Mouse (Mus musculus) embryonic facial prominence, embryonic 15.5 days (tissue): ENCODE results near the gene Cab39. TPM values are rescaled to one million over a fixed set of nuclear protein-coding genes. Genes with fewer than 3 reads are reported as not detected.

ENCODE experiments used
- ATAC-seq: fragments of 200-750 bp; cut with Nextera tagmentation; 2 replicates; pipeline ENCODE4 v1.8.0; 2017; ENCODE audit warnings: low read depth, moderate TSS enrichment; ENCODE audit not compliant: insufficient number of reproducible peaks, low FRiP score, low TSS enrichment
- H3K27ac ChIP-seq: fragments of 300-500 bp; sonication (generic); replicated peaks from 2 replicates; pipeline ENCODE4 v1.5.1; 2015; ENCODE audit warnings: mild to moderate bottlenecking, inconsistent platforms
- H3K27me3 ChIP-seq: fragments of 300-500 bp; sonication (generic); 2 replicates; pipeline ENCODE4 v1.6.1; 2015; ENCODE audit warnings: inconsistent platforms
- H3K36me3 ChIP-seq: fragments of 300-500 bp; sonication (generic); 2 replicates; pipeline ENCODE4 v1.6.1; 2015; ENCODE audit warnings: mild to moderate bottlenecking, inconsistent platforms
- H3K4me1 ChIP-seq: fragments of 300-500 bp; sonication (generic); 2 replicates; pipeline ENCODE4 v1.6.1; 2015; ENCODE audit warnings: inconsistent platforms
- H3K4me2 ChIP-seq: fragments of 300-500 bp; sonication (generic); replicated peaks from 2 replicates; pipeline ENCODE4 v1.6.1; 2015; ENCODE audit warnings: mild to moderate bottlenecking, inconsistent platforms
- H3K4me3 ChIP-seq: fragments of 300-500 bp; sonication (generic); replicated peaks from 2 replicates; pipeline ENCODE4 v1.5.1; 2015; ENCODE audit warnings: mild to moderate bottlenecking, inconsistent platforms
- H3K9ac ChIP-seq: fragments of 300-500 bp; sonication (generic); 2 replicates; pipeline ENCODE4 v1.6.1; 2015; ENCODE audit warnings: inconsistent platforms
- H3K9me3 ChIP-seq: fragments of 300-500 bp; sonication (generic); replicated peaks from 2 replicates; pipeline ENCODE4 v1.6.1; 2016; ENCODE audit warnings: inconsistent platforms
- WGBS: fragments of 180-500 bp; shearing (Covaris S2); methylation state at CpG from one replicate; pipeline ENCODE4 v1.1.7; 2015; 5-methylcytosine and 5-hydroxymethylcytosine counted together
- polyA plus RNA-seq: library from polyadenylated mRNA; unstranded; fragments of >200 nt; fragmentation: Nextera tagmentation; extraction: Ambion mirVana; gene quantifications from 2 replicates; pipeline ENCODE4 v1.2.1, GENCODE M21; 2015

Cab39 gene
- polyA plus RNA-seq, 1 experiment from 2014 or later, result 31.3 TPM

GRCm38 (mm10) chr1:85845476-85845875 is 52.2 kb downstream of the Cab39 start:
- H3K4me1 ChIP-seq, result no peaks in the 10 kb centered on the region
- no peak overlapping the region for H3K4me2 ChIP-seq
- H3K36me3 ChIP-seq, result peaks cover 37% of the 10 kb centered on the region
- ATAC-seq, result no peak
- no peaks in the 10 kb centered on the region for H3K27me3 ChIP-seq
- no peak overlapping the region for H3K9ac ChIP-seq
- H3K4me3 ChIP-seq, result no peak overlapping the region
- H3K27ac ChIP-seq, result no peak overlapping the region
- no peaks in the 10 kb centered on the region for H3K9me3 ChIP-seq
- 80% methylated on average over 3 of the region's 3 CpGs for WGBS

DNA sequence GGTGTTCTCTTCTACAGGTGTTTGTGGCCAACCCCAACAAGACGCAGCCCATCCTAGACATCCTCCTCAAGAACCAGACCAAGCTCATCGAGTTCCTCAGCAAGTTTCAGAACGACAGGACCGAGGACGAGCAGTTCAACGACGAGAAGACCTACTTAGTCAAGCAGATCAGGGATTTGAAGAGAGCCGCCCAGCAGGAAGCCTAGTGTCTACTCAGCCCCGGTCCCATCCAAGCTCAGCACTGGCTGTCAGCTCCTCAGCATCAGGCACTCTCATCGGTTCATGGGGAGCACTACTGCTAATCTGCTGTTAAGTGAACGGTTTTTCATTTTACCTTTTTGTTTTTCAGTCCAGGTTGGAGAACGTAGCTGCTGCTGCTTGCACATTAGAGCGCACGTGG is 55.8 kb downstream of the Cab39 start:
- Histone ChIP-seq H3K27ac (no peak overlapping the region), H3K4me1 (no peaks in the 10 kb centered on the region), H3K27me3 (no peaks in the 10 kb centered on the region), H3K4me3 (no peak overlapping the region), H3K4me2 (no peak overlapping the region), H3K9ac (no peak overlapping the region), H3K36me3 (peaks cover 31% of the 10 kb centered on the region), H3K9me3 (no peaks in the 10 kb centered on the region)
- no peak for ATAC-seq
- WGBS, result 91% methylated on average over 14 of the region's 14 CpGs

GRCm38 (mm10) chr1:85850851-85851250 is 57.6 kb downstream of the Cab39 start:
- Histone ChIP-seq H3K4me2 (no peak overlapping the region), H3K4me1 (no peaks in the 10 kb centered on the region), H3K9ac (no peak overlapping the region), H3K36me3 (peaks cover 31% of the 10 kb centered on the region), H3K27me3 (no peaks in the 10 kb centered on the region), H3K4me3 (no peak overlapping the region), H3K27ac (no peak overlapping the region), H3K9me3 (no peaks in the 10 kb centered on the region)
- WGBS, result 92% methylated on average over 5 of the region's 5 CpGs
- no peak for ATAC-seq

DNA sequence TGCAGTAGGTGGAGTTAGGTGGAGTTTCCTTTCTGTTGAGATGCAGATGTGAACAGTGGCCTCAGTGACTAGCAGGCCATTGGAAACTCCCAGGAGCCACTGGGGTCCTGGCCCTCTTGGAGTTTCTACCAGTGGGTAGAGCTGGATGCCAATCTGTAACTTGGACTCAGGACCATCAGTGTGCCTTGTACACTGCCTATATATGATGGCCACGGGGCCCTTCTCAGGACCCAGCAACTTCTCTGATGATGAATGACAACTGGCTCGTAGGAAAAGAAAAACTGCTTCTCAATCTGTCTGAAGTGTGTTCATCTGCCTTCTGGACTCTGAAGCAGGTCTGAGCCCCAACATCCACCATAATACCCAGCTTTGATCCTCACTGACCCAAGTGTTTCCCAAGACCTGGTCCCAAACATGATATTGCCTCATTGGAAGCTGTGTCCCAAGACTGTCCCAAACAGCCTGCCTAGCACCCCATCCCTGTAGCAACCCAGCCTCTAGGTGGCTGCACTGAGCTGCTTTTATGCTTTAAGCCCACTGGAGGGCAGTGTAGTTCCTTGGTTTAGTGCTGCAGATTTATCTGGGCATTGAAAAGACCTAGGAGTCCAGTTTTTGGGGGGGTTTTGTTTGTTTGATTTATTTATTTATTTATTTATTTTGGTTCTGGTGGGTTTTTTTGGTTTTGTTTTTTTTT is 59.9 kb downstream of the Cab39 start:
- no peaks in the 10 kb centered on the region for H3K9me3 ChIP-seq
- H3K27ac ChIP-seq, result no peak overlapping the region
- H3K9ac ChIP-seq, result no peak overlapping the region
- no peak overlapping the region for H3K4me2 ChIP-seq
- no peaks in the 10 kb centered on the region for H3K4me1 ChIP-seq
- ATAC-seq, result 0 out of 2 replicates have a peak, but pooled peaks have one; percentile 43
- peaks cover 25% of the 10 kb centered on the region for H3K36me3 ChIP-seq
- no peaks in the 10 kb centered on the region for H3K27me3 ChIP-seq
- H3K4me3 ChIP-seq, result no peak overlapping the region
- WGBS, result 73% methylated on average over 2 of the region's 2 CpGs

- Histone ChIP-seq H3K9me3 (no peaks in the 10 kb centered on the region), H3K4me2 (no peak overlapping the region), H3K4me1 (no peaks in the 10 kb centered on the region), H3K9ac (no peak overlapping the region), H3K36me3 (peaks cover 18% of the 10 kb centered on the region), H3K4me3 (no peak overlapping the region), H3K27me3 (no peaks in the 10 kb centered on the region), H3K27ac (no peak overlapping the region)
- 76% methylated on average over 2 of the region's 2 CpGs for WGBS
- ATAC-seq, result no peak
These were observed 60.6 kb downstream of the Cab39 start for GRCm38 (mm10) chr1:85853865-85854264.

GRCm38 (mm10) chr1:85854475-85854874 is 61.2 kb downstream of the Cab39 start:
- H3K36me3 ChIP-seq, result peaks cover 12% of the 10 kb centered on the region
- no peak overlapping the region for H3K4me3 ChIP-seq
- WGBS, result 57% methylated on average over 2 of the region's 2 CpGs
- no peak overlapping the region for H3K4me2 ChIP-seq
- no peak overlapping the region for H3K27ac ChIP-seq
- no peaks in the 10 kb centered on the region for H3K9me3 ChIP-seq
- no peaks in the 10 kb centered on the region for H3K27me3 ChIP-seq
- H3K4me1 ChIP-seq, result no peaks in the 10 kb centered on the region
- no peak overlapping the region for H3K9ac ChIP-seq
- ATAC-seq, result no peak

DNA sequence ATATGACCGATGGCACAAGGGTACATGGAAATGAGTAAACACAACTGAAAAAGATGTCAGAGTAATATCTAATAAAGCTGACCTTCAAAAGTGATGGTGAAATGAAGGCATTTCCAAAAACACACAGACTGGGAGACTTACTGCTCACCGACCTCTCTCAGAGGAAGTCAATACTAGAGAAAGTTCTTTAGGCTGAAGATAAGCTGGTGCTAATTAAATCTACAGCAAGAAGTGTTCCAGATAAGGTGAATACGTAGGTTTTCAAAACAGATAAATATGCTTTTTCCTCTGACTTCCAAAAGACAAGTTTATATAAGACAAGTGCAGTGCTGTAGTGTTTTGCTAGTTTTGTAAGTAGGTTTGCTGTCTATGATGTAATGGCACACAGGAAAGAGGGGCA is 63.0 kb downstream of the Cab39 start:
- Histone ChIP-seq H3K4me3 (no peak overlapping the region), H3K4me1 (no peaks in the 10 kb centered on the region), H3K27ac (no peak overlapping the region), H3K27me3 (no peaks in the 10 kb centered on the region), H3K4me2 (no peak overlapping the region), H3K9me3 (no peaks in the 10 kb centered on the region), H3K9ac (no peak overlapping the region), H3K36me3 (0 out of 2 replicates have a peak, but pooled peaks cover 6% of the 10 kb centered on the region)
- no peak for ATAC-seq
- 80% methylated on average over 3 of the region's 3 CpGs for WGBS

- WGBS, result 74% methylated on average over 6 of the region's 6 CpGs
- H3K9me3 ChIP-seq, result no peaks in the 10 kb centered on the region
- no peak for ATAC-seq
These were observed 64.1 kb downstream of the Cab39 start for GRCm38 (mm10) chr1:85857261-85857754.

GRCm38 (mm10) chr1:85864383-85864782 is 71.1 kb downstream of the Cab39 start:
- H3K27ac ChIP-seq, result no peak overlapping the region
- no peak overlapping the region for H3K4me2 ChIP-seq
- WGBS, result 71% methylated on average over 10 of the region's 10 CpGs
- H3K4me1 ChIP-seq, result no peaks in the 10 kb centered on the region
- H3K36me3 ChIP-seq, result no peaks in the 10 kb centered on the region
- H3K27me3 ChIP-seq, result no peaks in the 10 kb centered on the region
- no peak overlapping the region for H3K4me3 ChIP-seq
- no peak for ATAC-seq
- H3K9me3 ChIP-seq, result no peaks in the 10 kb centered on the region
- no peak overlapping the region for H3K9ac ChIP-seq

More at GRCm38 (mm10) chr1:85857261-85857754, 64.1 kb downstream of the Cab39 start:
- no peak overlapping the region for H3K27ac ChIP-seq
- H3K36me3 ChIP-seq, result 0 out of 2 replicates have a peak, but pooled peaks cover under 1% of the 10 kb centered on the region
- no peak overlapping the region for H3K4me3 ChIP-seq
- H3K4me1 ChIP-seq, result no peaks in the 10 kb centered on the region
- no peak overlapping the region for H3K9ac ChIP-seq
- H3K27me3 ChIP-seq, result no peaks in the 10 kb centered on the region
- no peak overlapping the region for H3K4me2 ChIP-seq

GRCm38 (mm10) chr1:85870001-85870400 is 76.8 kb downstream of the Cab39 start:
- no peak overlapping the region for H3K27ac ChIP-seq
- no peak overlapping the region for H3K4me3 ChIP-seq
- no peaks in the 10 kb centered on the region for H3K27me3 ChIP-seq
- no peak overlapping the region for H3K4me2 ChIP-seq
- H3K4me1 ChIP-seq, result no peaks in the 10 kb centered on the region
- H3K9me3 ChIP-seq, result no peaks in the 10 kb centered on the region
- no peak overlapping the region for H3K9ac ChIP-seq
- no peaks in the 10 kb centered on the region for H3K36me3 ChIP-seq
- ATAC-seq, result no peak
- 68% methylated on average over 7 of the region's 7 CpGs for WGBS

DNA sequence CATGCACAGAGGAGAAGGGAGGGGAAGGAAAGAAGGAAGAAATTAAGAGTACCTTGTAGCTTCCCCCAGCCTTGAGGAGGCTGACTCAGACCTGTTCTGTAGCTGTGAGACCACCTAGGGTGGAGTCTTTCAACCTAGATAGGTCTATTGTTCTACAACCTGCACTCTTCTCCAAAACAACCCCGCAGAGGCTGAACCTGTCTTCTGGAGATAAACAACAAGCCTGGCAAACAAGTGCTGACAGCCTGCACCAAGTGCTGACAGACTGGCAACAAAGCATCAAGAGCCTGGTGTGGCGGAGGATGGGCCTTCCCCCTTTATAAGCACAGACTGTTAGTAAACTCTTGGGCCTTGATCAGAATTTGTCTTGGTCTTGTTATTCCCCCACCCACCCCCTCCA is 77.3 kb downstream of the Cab39 start:
- no peak overlapping the region for H3K27ac ChIP-seq
- no peaks in the 10 kb centered on the region for H3K27me3 ChIP-seq
- no peak overlapping the region for H3K4me2 ChIP-seq
- H3K4me1 ChIP-seq, result no peaks in the 10 kb centered on the region
- H3K9ac ChIP-seq, result no peak overlapping the region
- ATAC-seq, result no peak
- WGBS, result 66% methylated on average over 2 of the region's 2 CpGs
- no peak overlapping the region for H3K4me3 ChIP-seq
- 0 out of 2 replicates have a peak, but pooled peaks cover 1% of the 10 kb centered on the region for H3K9me3 ChIP-seq
- no peaks in the 10 kb centered on the region for H3K36me3 ChIP-seq

DNA sequence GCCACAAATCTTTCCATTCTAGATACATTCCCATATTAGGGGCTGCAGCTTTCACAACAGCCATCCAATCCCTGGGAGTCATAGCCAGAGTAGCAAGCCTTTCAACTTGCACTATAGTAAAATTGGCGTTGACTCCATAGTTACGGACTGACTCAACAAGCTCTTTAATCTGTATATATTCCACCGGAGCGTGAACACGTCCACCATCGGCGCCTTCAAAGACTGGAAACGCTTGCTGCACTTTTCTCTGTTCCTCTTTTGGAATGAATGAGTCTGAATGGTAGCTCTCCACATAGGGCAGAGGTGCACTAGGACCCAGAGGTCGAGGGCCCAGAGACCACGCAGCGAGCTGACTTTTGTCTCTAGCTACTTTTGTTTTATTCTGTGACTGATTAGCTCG is 88.8 kb downstream of the Cab39 start:
- no peaks in the 10 kb centered on the region for H3K36me3 ChIP-seq
- no peaks in the 10 kb centered on the region; the same call in 1 of the 2 replicates for H3K9me3 ChIP-seq
- H3K9ac ChIP-seq, result no peak overlapping the region
- H3K27me3 ChIP-seq, result no peaks in the 10 kb centered on the region
- WGBS, result 89% methylated on average over 12 of the region's 12 CpGs
- H3K4me3 ChIP-seq, result no peak overlapping the region
- no peak overlapping the region for H3K4me2 ChIP-seq
- H3K27ac ChIP-seq, result no peak overlapping the region
- H3K4me1 ChIP-seq, result no peaks in the 10 kb centered on the region
- no peak for ATAC-seq
